Mouse (Mus musculus) bone marrow macrophage, adult 2 months (primary cell): ENCODE results near the gene Slc39a7.

Experiments used
- CTCF ChIP-seq: IDR thresholded peaks from 2 replicates; pipeline ENCODE4 v1.5.1; 2012; ENCODE audit warnings: low read depth, mild to moderate bottlenecking, low read length, moderate library complexity
- POLR2A ChIP-seq: IDR thresholded peaks from 2 replicates; pipeline ENCODE4 v1.6.1; 2012; ENCODE audit warnings: mild to moderate bottlenecking, low read depth, low read length, borderline replicate concordance

DNA sequence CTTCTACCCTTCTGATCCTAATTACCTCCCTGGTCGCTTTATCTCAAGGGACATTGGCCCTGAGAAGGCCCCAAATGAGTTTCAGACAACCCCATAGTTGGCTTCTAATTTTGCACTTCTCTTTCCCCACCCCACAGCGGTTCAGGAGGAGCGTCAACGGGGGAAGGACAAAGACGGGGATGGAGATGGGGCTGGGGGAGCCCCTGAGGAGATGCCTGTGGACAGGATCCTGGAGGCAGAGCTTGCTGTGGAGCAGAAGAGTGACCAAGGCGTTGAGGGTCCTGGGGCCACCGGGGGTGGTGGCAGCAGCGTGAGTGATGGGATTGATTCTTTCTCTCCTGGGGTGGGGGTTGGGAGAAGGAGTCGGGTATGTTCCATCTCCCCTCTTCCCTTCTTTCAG, 4.0 kb upstream of the Slc39a7 start:
- no peak for TF ChIP-seq POLR2A
- no peak for TF ChIP-seq CTCF
